Mouse (Mus musculus): ENCODE results near the gene Cyp2b10. TPM values are rescaled to one million over a fixed set of nuclear protein-coding genes. Genes with fewer than 3 reads are reported as not detected.
A peak's percentile ranks its signal among the peaks of the same experiment; 100 is the strongest.
"Not testable (repeated sequence)": the region's sequence is repeated elsewhere in the genome, so short reads cannot be mapped to it uniquely, and the experiment has no call there.

The Cyp2b10 gene
- total and polyA plus RNA-seq, 3 experiments: not detected

DNA sequence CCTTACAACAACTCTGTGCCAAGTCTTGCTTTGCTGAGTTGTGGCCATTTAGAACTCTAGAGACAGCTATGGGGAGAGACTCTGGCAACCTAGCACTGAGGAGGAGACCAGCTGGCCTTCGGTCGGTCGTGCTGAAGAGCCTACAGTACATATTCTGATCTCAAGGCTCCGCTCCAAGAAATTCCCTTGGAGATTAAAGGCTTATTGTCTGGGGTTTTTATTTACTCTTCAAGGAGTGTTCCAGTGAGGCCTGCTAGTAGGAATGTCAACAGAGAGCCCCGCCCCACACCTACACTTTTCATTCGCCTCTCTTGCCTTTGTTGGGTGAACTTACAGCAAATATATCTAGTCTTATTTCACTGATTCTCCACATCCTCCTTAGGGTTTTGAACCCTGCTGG, 18.7 kb upstream of the Cyp2b10 start:
- H3K4me1 ChIP-seq (ENCODE audit: control insufficient read depth in 1 of 2, insufficient read depth in 2 of 2): 0 out of 4 replicates have a peak, but pooled peaks cover 0 to 1% of the 10 kb centered on the region in 2 experiments
- H3K9ac ChIP-seq (ENCODE audit: insufficient read depth, low read depth): no peak overlapping the region
- no peaks in the 10 kb centered on the region for H3K79me2 ChIP-seq (replicated peaks; ENCODE audit: control insufficient read depth, extremely low read depth, insufficient read depth, poor library complexity, severe bottlenecking)
- no peaks in the 10 kb centered on the region for H3K36me3 ChIP-seq (replicated peaks in 1 of 2; ENCODE audit: control insufficient read depth in 1 of 2, insufficient read depth in 1 of 2, low read length in 1 of 2)
- no peak overlapping the region for H3K4me3 ChIP-seq (replicated peaks in 1 of 3; ENCODE audit: low read depth in 2 of 3, low read length in 2 of 3, poor library complexity in 1 of 3)
- no peak overlapping the region for H3K4me2 ChIP-seq (ENCODE audit: insufficient read depth, low read depth, poor library complexity, severe bottlenecking)
- dilution Hi-C loops (cut with MboI; ENCODE audit: extremely low pct_ligation_motif_present, extremely low pct_unique_long_range_greater_than_20kb, low sequenced_read_pairs) (no loop called here), in situ Hi-C loops (cut with MboI; ENCODE audit: low pct_ligation_motif_present, low pct_unique_long_range_greater_than_20kb, low sequenced_read_pairs) (no loop called here)
- peaks cover 5% of the 10 kb centered on the region for H3K9me3 ChIP-seq (replicated peaks; ENCODE audit: low read length)
- DNase-seq (ENCODE audit: extremely low read depth): no peak
- peaks cover 22% of the 10 kb centered on the region for H3K27me3 ChIP-seq (replicated peaks)
- no peak for TF ChIP-seq GABPA (IDR thresholded peaks at IDR 0.05; ENCODE audit: insufficient replicate concordance, low read depth, low read length)
- H3K27ac ChIP-seq (ENCODE audit: insufficient read depth, low read depth): no peak overlapping the region

DNA sequence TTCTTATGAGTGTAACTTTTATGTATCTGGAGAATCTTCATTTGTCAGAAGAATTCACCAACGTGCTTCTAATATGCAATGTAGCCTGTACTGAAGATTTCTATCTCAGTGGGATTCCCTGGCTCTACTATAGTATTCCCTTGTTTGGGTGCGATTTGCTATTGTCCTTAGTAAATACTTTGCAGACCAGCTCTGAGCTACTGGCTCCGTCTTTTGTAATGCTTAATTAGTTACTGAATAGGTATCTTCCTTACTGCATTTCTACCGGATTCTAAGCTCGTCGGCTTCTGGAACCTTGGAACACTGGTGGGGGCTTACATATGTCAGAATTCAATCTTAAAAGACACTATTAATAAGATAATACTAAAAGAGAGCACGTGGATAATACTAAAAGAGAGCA, 16.7 kb upstream of the Cyp2b10 start:
- peaks cover 28% of the 10 kb centered on the region for H3K27me3 ChIP-seq (replicated peaks)
- H3K36me3 ChIP-seq (replicated peaks in 1 of 2; ENCODE audit: control insufficient read depth in 1 of 2, insufficient read depth in 1 of 2, low read length in 1 of 2); H3K79me2 ChIP-seq (replicated peaks; ENCODE audit: control insufficient read depth, extremely low read depth, insufficient read depth, poor library complexity, severe bottlenecking); in situ Hi-C loops (cut with MboI; ENCODE audit: low pct_ligation_motif_present, low pct_unique_long_range_greater_than_20kb, low sequenced_read_pairs); H3K4me3 ChIP-seq (replicated peaks in 1 of 3; ENCODE audit: low read depth in 2 of 3, low read length in 2 of 3, poor library complexity in 1 of 3); H3K4me2 ChIP-seq (ENCODE audit: insufficient read depth, low read depth, poor library complexity, severe bottlenecking); H3K4me1 ChIP-seq (ENCODE audit: control insufficient read depth in 1 of 2, insufficient read depth in 2 of 2); H3K9me3 ChIP-seq (replicated peaks; ENCODE audit: low read length); DNase-seq (ENCODE audit: extremely low read depth); H3K27ac ChIP-seq (ENCODE audit: insufficient read depth, low read depth); H3K9ac ChIP-seq (ENCODE audit: insufficient read depth, low read depth); dilution Hi-C loops (cut with MboI; ENCODE audit: extremely low pct_ligation_motif_present, extremely low pct_unique_long_range_greater_than_20kb, low sequenced_read_pairs): not testable (repeated sequence)

DNA sequence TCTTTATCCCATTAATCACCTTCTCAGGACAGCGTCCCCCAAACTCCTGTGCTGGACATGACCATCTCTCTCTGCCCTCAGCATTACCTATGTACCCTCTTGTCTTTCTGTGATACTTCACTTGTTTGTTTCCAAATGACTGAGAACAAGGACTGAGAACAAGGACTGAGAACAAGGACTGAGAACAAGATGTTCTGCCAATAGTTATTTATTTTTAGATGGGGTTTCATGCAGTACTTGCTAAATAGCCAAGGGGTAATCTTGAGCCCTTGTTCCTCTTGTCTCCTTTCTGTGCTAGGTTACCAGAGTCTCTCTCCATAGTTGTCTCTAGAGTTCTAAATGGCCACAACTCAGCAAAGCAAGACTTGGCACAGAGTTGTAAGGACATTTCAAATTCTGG, 13.1 kb upstream of the Cyp2b10 start:
- no peak overlapping the region for H3K9ac ChIP-seq (ENCODE audit: insufficient read depth, low read depth)
- no peak overlapping the region for H3K27ac ChIP-seq (ENCODE audit: insufficient read depth, low read depth)
- in situ Hi-C loops (cut with MboI; ENCODE audit: low pct_ligation_motif_present, low pct_unique_long_range_greater_than_20kb, low sequenced_read_pairs): no loop called here
- H3K27me3 ChIP-seq (replicated peaks): peaks cover 46% of the 10 kb centered on the region
- H3K79me2 ChIP-seq (replicated peaks; ENCODE audit: control insufficient read depth, extremely low read depth, insufficient read depth, poor library complexity, severe bottlenecking): no peaks in the 10 kb centered on the region
- H3K4me3 ChIP-seq (replicated peaks in 1 of 3; ENCODE audit: low read depth in 2 of 3, low read length in 2 of 3, poor library complexity in 1 of 3): no peak overlapping the region
- DNase-seq (ENCODE audit: extremely low read depth): no peak
- no peaks in the 10 kb centered on the region for H3K4me1 ChIP-seq (ENCODE audit: control insufficient read depth in 1 of 2, insufficient read depth in 2 of 2)
- TF ChIP-seq SIN3A (IDR thresholded peaks at IDR 0.05; ENCODE audit: low read length) (no peak), TCF12 (IDR thresholded peaks at IDR 0.05; ENCODE audit: low read depth, low read length) (no peak)
- no peak overlapping the region for H3K4me2 ChIP-seq (ENCODE audit: insufficient read depth, low read depth, poor library complexity, severe bottlenecking)
- no peaks in the 10 kb centered on the region for H3K36me3 ChIP-seq (replicated peaks in 1 of 2; ENCODE audit: control insufficient read depth in 1 of 2, insufficient read depth in 1 of 2, low read length in 1 of 2)
- dilution Hi-C loops (cut with MboI; ENCODE audit: extremely low pct_ligation_motif_present, extremely low pct_unique_long_range_greater_than_20kb, low sequenced_read_pairs): no loop called here
- H3K9me3 ChIP-seq (replicated peaks; ENCODE audit: low read length): no peaks in the 10 kb centered on the region

DNA sequence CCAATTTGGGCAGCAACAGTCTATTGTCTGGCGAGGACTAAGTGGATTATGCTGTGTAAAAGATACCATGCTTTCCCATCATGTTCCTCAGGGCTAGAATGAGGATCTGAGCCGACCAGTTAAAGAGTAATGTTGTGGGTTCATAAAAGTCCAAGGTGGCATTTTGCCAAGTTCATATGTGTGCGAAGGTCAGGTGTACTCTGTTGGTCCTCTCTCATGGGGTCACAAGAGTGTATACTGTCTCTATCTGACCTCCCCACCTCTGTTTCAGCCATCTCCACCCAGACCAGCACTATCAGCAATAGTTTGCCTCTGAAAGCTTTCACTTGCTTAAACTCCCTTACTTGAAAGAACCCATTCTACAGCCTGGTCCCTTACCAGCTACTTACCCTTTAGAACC, 9.7 kb upstream of the Cyp2b10 start:
- dilution Hi-C loops (cut with MboI; ENCODE audit: extremely low pct_ligation_motif_present, extremely low pct_unique_long_range_greater_than_20kb, low sequenced_read_pairs) (no loop called here), in situ Hi-C loops (cut with MboI; ENCODE audit: low pct_ligation_motif_present, low pct_unique_long_range_greater_than_20kb, low sequenced_read_pairs) (no loop called here)
- H3K36me3 ChIP-seq (replicated peaks in 1 of 2; ENCODE audit: control insufficient read depth in 1 of 2, insufficient read depth in 1 of 2, low read length in 1 of 2): no peaks in the 10 kb centered on the region
- peaks cover 73% of the 10 kb centered on the region for H3K27me3 ChIP-seq (replicated peaks)
- peaks cover 5% of the 10 kb centered on the region for H3K9me3 ChIP-seq (replicated peaks; ENCODE audit: low read length)
- no peak for DNase-seq (ENCODE audit: extremely low read depth)
- no peak overlapping the region for H3K27ac ChIP-seq (ENCODE audit: insufficient read depth, low read depth)
- H3K4me2 ChIP-seq (ENCODE audit: insufficient read depth, low read depth, poor library complexity, severe bottlenecking): peak overlapping the region; percentile 34; the same call in 1 of the 2 replicates
- H3K4me1 ChIP-seq (ENCODE audit: control insufficient read depth in 1 of 2, insufficient read depth in 2 of 2): no peaks in the 10 kb centered on the region
- H3K9ac ChIP-seq (ENCODE audit: insufficient read depth, low read depth): no peak overlapping the region
- H3K79me2 ChIP-seq (replicated peaks; ENCODE audit: control insufficient read depth, extremely low read depth, insufficient read depth, poor library complexity, severe bottlenecking): no peaks in the 10 kb centered on the region
- H3K4me3 ChIP-seq (replicated peaks in 1 of 3; ENCODE audit: low read depth in 2 of 3, low read length in 2 of 3, poor library complexity in 1 of 3): no peak overlapping the region
- TF ChIP-seq ELF1 (IDR thresholded peaks at IDR 0.05; ENCODE audit: low read depth, low read length): no peak
- no peak for TF ChIP-seq HCFC1 (IDR thresholded peaks at IDR 0.05; ENCODE audit: low read depth, low read length)
- no peak for TF ChIP-seq MAX (IDR thresholded peaks at IDR 0.05; ENCODE audit: low read length)
- no peak for TF ChIP-seq UBTF (IDR thresholded peaks at IDR 0.05; ENCODE audit: low read depth, low read length)
- no peak for TF ChIP-seq POLR2A (IDR thresholded peaks at IDR 0.05; ENCODE audit: low read depth, low read length)
- no peak for TF ChIP-seq CHD1 (IDR thresholded peaks at IDR 0.05; ENCODE audit: low read depth, low read length)
- TF ChIP-seq IRF4 (IDR thresholded peaks at IDR 0.05; ENCODE audit: low read depth, low read length): no peak
- no peak for TF ChIP-seq EP300 (IDR thresholded peaks at IDR 0.05; ENCODE audit: low read length)
- no peak for TF ChIP-seq MEF2A (IDR thresholded peaks at IDR 0.05; ENCODE audit: borderline replicate concordance, low read depth, low read length)
- no peak for TF ChIP-seq TCF12 (IDR thresholded peaks at IDR 0.05; ENCODE audit: low read depth, low read length)
- TF ChIP-seq CTCF (conservative IDR thresholded peaks at IDR 0.05 in 1 of 2, IDR thresholded peaks at IDR 0.05 in 1 of 2; ENCODE audit: low read depth in 2 of 2, low read length in 2 of 2): no peak
- no peak for TF ChIP-seq GABPA (IDR thresholded peaks at IDR 0.05; ENCODE audit: insufficient replicate concordance, low read depth, low read length)
- TF ChIP-seq ZC3H11A (IDR thresholded peaks at IDR 0.05; ENCODE audit: low read depth, low read length): no peak
- no peak for TF ChIP-seq SMC3 (IDR thresholded peaks at IDR 0.05; ENCODE audit: low read depth, low read length)
- no peak for TF ChIP-seq KAT2A (IDR thresholded peaks at IDR 0.05; ENCODE audit: insufficient replicate concordance, low read length)
- no peak for TF ChIP-seq MYC (IDR thresholded peaks at IDR 0.05; ENCODE audit: low read depth, low read length)
